Mouse (Mus musculus): ENCODE results near the gene Cts6. TPM values are rescaled to one million over a fixed set of nuclear protein-coding genes. Genes with fewer than 3 reads are reported as not detected.
"Not testable (repeated sequence)": the region's sequence is repeated elsewhere in the genome, so short reads cannot be mapped to it uniquely, and the experiment has no call there.

The Cts6 gene
- total RNA-seq (2021), result not detected

GRCm38 (mm10) chr13:61203310-61203709 is at the start of gene Cts6:
Gene Cts6 (minus strand): TSS chr13:61203410.
- intact Hi-C loops (cut with DNase I), result no loop called here

GRCm38 (mm10) chr13:61241076-61241947 is 38.1 kb upstream of the Cts6 start:
- intact Hi-C loops (cut with DNase I), result loop anchor here (2.0 kb wide), 1 partner anchor 483 kb away; no protein-coding TSS in a partner anchor
- peak; percentile 22 to 27 for DNase-seq (ENCODE audit: low spot score in 2 of 2)

More at GRCm38 (mm10) chr13:61203310-61203709, at the start of gene Cts6:
- no peak for DNase-seq (ENCODE audit: low spot score in 2 of 2)

DNA sequence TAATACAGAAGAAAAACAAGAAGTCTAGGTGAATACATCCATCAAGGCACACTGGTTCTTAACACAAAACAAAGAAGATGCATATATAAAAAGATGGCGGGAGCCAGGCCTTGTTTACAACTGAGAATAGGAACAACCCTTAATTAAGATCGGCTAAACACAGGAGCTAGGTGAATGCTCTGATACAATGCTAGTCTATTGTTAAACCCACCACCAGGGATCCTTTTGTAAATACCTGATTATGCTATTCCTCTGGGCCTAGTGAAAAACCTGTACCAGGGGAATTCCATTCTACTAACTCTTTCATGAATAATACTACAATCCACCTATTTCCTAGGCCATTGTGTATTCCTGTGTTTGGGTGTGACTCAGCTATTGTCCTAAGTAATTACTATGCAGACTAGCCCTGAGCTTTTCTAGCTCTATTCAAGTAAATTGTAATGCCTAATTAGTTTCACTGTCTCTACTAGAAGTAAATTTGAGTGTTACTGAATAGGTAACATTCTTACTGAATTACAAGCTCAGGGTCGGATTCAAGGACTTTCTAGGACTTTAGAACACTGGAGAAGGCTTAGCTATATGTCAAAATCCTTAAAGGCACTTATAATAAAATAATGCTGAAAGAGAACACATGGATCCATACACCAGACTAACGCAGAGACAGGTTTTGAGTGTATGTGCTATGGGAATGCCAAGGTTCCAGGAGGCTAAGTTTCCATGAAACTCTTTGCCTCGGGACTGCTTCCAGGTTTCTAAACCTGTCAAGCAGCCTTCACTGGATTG is 17.9 kb downstream of the Cts6 start:
- intact Hi-C loops (cut with DNase I), result not testable (repeated sequence)

DNA sequence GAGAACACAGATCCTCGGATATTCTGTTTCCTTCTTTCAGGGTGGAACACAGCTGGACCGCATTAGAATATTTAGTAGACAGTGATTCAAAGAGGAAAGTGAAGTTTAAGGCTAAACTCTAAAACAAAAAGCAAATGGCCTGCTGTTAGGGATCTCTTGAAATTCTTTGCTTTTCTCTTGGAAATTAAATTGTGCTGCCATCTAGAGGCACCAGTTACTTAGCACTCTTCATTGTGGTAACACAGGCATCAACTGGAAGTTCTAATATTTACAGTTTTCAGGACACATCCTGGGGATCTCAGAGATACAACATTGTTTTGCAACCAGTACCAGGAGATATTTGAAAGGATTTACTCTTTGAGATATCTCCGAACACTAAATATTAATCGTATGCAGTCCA is 38.6 kb downstream of the Cts6 start:
- intact Hi-C loops (cut with DNase I), result no loop called here
- no peak for DNase-seq (ENCODE audit: low spot score in 2 of 2)

More for the DNA sequence above, 17.9 kb downstream of the Cts6 start:
- not testable (repeated sequence) for DNase-seq (ENCODE audit: low spot score in 2 of 2)

- intact Hi-C loops (cut with DNase I), result no loop called here
- no peak for DNase-seq (ENCODE audit: low spot score in 2 of 2)
Measured at GRCm38 (mm10) chr13:61164156-61164555, 39.1 kb downstream of the Cts6 start, which contains the start of gene Ctsr. Gene Ctsr (minus strand): TSS chr13:61164256.

Other genes with a start within 250 kb of the Cts6 start
- gene Ctsj, start 197.5 kb downstream of the Cts6 start, total RNA-seq (2021), result not detected
- gene Ctsq, start 162.8 kb downstream of the Cts6 start, total RNA-seq (2021), result not detected
- gene Ctsr, start 39.2 kb downstream of the Cts6 start, total RNA-seq (2021), result not detected
- not detected for gene Cts8, start 51.9 kb upstream of the Cts6 start, total RNA-seq (2021)
- gene Gm49398, start 85.4 kb upstream of the Cts6 start, total RNA-seq (2021), result not detected
- gene Cts7, start 154.8 kb upstream of the Cts6 start, total RNA-seq (2021), result not detected

All from left cerebral cortex, postnatal 25 days (tissue).